Mouse (Mus musculus) brain, embryonic 14.5 days (tissue): ENCODE data around the gene Zfp111. TPM values are rescaled to one million over a fixed set of nuclear protein-coding genes. Genes with fewer than 3 reads are reported as not detected.
A peak's percentile ranks its signal among the peaks of the same experiment; 100 is the strongest.

Experiments used
- DNase-seq: peaks from one replicate; pipeline ENCODE4 v3.0.0-alpha.2; 2011; ENCODE audit warnings: low read depth
- CTCF ChIP-seq: fragments of 200-500 bp; IDR thresholded peaks from 2 replicates; pipeline ENCODE4 v1.5.1; 2012; ENCODE audit warnings: inconsistent platforms, mild to moderate bottlenecking, moderate library complexity, borderline replicate concordance; ENCODE audit not compliant: insufficient read depth, insufficient read length; ENCODE audit errors: extremely low read depth
- POLR2A ChIP-seq: fragments of 200-500 bp; IDR thresholded peaks from 2 replicates; pipeline ENCODE4 v1.6.1; 2012; ENCODE audit warnings: mild to moderate bottlenecking, inconsistent platforms, borderline replicate concordance; ENCODE audit not compliant: poor library complexity, insufficient read depth, insufficient read length, severe bottlenecking; ENCODE audit errors: extremely low read depth
- polyA plus RNA-seq: library from polyadenylated mRNA; depleted of rRNA; stranded (reverse); fragments of >200 nt; gene quantifications from 2 replicates; pipeline ENCODE4 v1.2.3, GENCODE M21; 2012; rRNA removed

The Zfp111 gene
- polyA plus RNA-seq, 1 experiment: 4.7 TPM

- no peak for TF ChIP-seq POLR2A
- no peak for TF ChIP-seq CTCF
- no peak for DNase-seq
These were observed 14.3 kb downstream of the Zfp111 start for GRCm38 (mm10) chr7:24196961-24197360.

GRCm38 (mm10) chr7:24193157-24193556 is 18.1 kb downstream of the Zfp111 start:
- TF ChIP-seq POLR2A: no peak
- TF ChIP-seq CTCF: no peak

GRCm38 (mm10) chr7:24191361-24191760 is 19.9 kb downstream of the Zfp111 start:
- DNase-seq: no peak
- TF ChIP-seq POLR2A: no peak
- no peak for TF ChIP-seq CTCF

More at GRCm38 (mm10) chr7:24193157-24193556, 18.1 kb downstream of the Zfp111 start:
- DNase-seq: no peak

DNA sequence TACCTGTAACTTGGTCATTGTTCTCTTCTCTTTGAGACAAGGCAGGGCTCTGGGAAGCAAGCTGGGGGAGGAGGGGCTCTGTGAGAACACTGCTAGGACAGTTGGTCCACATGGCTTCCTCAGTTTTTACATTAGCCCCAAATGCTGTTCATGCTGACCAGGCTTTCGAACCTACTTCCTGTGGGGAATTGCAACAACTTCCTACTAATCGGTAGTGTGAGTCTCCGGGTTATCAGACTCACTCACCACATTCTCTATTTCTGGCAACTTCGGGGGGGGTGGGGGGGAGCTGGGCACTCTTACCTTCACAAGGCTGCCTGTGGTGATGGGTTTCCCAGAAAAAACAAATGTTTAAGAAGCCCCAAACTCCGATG is 21.7 kb downstream of the Zfp111 start:
- no peak for DNase-seq
- no peak for TF ChIP-seq CTCF
- TF ChIP-seq POLR2A: no peak

- TF ChIP-seq POLR2A: no peak
- TF ChIP-seq CTCF: no peak
- DNase-seq: no peak
These were observed 22.2 kb downstream of the Zfp111 start for GRCm38 (mm10) chr7:24188901-24189570.

DNA sequence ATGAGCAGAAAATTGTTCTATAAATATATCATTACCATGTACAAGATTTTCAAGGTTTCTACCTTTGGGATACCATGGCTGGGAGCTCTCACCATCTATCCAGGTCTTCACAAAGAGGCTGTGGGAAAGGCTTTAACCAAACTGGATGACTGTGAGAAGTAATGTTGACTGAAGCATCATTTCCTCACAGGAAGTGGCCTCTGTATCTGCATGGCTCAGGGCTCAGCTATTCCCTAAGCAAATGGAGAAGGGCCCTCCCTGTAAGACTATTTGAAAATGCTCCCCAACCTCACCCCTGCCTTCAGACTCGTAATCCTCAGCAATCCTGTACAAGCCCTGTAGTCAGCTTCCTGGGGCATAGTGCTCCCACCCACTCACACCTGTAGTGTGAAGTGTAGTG is 23.6 kb downstream of the Zfp111 start:
- DNase-seq: no peak
- no peak for TF ChIP-seq CTCF
- TF ChIP-seq POLR2A: no peak

- TF ChIP-seq CTCF (no peak), POLR2A (no peak)
- DNase-seq: no peak
These were observed 35.9 kb downstream of the Zfp111 start for GRCm38 (mm10) chr7:24175337-24175711.

GRCm38 (mm10) chr7:24174618-24175336 is 36.5 kb downstream of the Zfp111 start, which contains the start of gene Zfp114:
Gene Zfp114 (plus strand): TSS chr7:24175060.
- no peak for TF ChIP-seq POLR2A
- TF ChIP-seq CTCF: peak; percentile 22; the same call in 1 of the 2 replicates
- peak; percentile 92 for DNase-seq

- TF ChIP-seq CTCF: no peak
- no peak for DNase-seq
These were observed 39.1 kb downstream of the Zfp111 start for GRCm38 (mm10) chr7:24172191-24172590.

DNA sequence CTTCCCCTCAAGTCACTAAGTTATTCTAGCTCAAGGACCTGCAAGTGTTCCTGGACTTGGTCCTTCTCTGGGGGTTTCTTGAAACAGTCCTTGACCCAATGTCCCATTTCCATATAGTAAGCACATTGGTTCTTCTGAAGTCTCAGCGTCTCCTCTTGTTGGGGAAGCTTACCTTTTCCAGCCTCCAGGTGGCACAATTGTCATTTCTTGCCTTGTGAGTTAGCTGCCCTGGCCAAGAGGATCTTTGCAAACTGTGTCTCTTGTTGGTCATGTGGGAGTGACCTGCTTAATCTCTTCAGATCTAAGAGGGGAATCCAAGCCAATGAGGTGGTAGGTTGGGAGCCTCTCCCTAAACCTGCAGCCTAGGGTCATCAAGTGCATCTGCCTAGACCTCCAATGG is 58.0 kb downstream of the Zfp111 start:
- peak; percentile 28; the same call in 1 of the 2 replicates for TF ChIP-seq CTCF
- no peak for TF ChIP-seq POLR2A
- peak; percentile 17 for DNase-seq

Other genes with a start within 250 kb of the Zfp111 start
- not detected in 2 replicates for gene Vmn1r181, start 236.8 kb downstream of the Zfp111 start, polyA plus RNA-seq
- gene V1rd19, start 209.8 kb downstream of the Zfp111 start, polyA plus RNA-seq: not detected in 2 replicates
- not detected in 2 replicates for gene Vmn1r183, start 158.2 kb downstream of the Zfp111 start, polyA plus RNA-seq
- 35.8 and 39.9 TPM in 2 replicates for gene Zfp180, start 129.5 kb downstream of the Zfp111 start, polyA plus RNA-seq
- gene Zfp112, start 99.1 kb downstream of the Zfp111 start, polyA plus RNA-seq: 5.7 and 6.0 TPM in 2 replicates
- 16.3 and 18.2 TPM in 2 replicates for gene Zfp235, start 77.3 kb downstream of the Zfp111 start, polyA plus RNA-seq
- 2.1 and 2.5 TPM in 2 replicates for gene Zfp114, start 36.4 kb downstream of the Zfp111 start, polyA plus RNA-seq
- 3.3 and 3.5 TPM in 2 replicates for gene Zfp109, start 26.1 kb upstream of the Zfp111 start, polyA plus RNA-seq
- 4.0 and 4.4 TPM in 2 replicates for gene Zfp108, start 43.4 kb upstream of the Zfp111 start, polyA plus RNA-seq
- 6.9 and 7.4 TPM in 2 replicates for gene Zfp93, start 59.0 kb upstream of the Zfp111 start, polyA plus RNA-seq
- 33.9 and 39.2 TPM in 2 replicates for gene Zfp61, start 89.8 kb upstream of the Zfp111 start, polyA plus RNA-seq
- 19.3 and 26.9 TPM in 2 replicates for gene Zfp94, start 105.2 kb upstream of the Zfp111 start, polyA plus RNA-seq
- gene Tescl, start 122.5 kb upstream of the Zfp111 start, polyA plus RNA-seq: 0.19 and 0.23 TPM in 2 replicates
- 0.07 and 0.11 TPM in 2 replicates for gene Lypd5, start 137.8 kb upstream of the Zfp111 start, polyA plus RNA-seq
- gene Kcnn4, start 158.8 kb upstream of the Zfp111 start, polyA plus RNA-seq: 0.76 and 1.4 TPM in 2 replicates
- gene Smg9, start 188.2 kb upstream of the Zfp111 start, polyA plus RNA-seq: 66.2 and 69.6 TPM in 2 replicates
- 0.05 TPM in 1 of 2 replicates, not detected in the other for gene Irgc1, start 240.9 kb upstream of the Zfp111 start, polyA plus RNA-seq